Mouse (Mus musculus): ENCODE results near the gene Umod. TPM values are rescaled to one million over a fixed set of nuclear protein-coding genes. Genes with fewer than 3 reads are reported as not detected.

Gene Umod
- polyA plus RNA-seq (2012; fragmentation: generic; extraction: Trizol) = not detected
- long read RNA-seq, experiment 1 = 0 reads
- long read RNA-seq, experiment 2 = 0 reads

GRCm38 (mm10) chr7:119479256-119479655 lies at the start of gene Umod:
Gene Umod, minus strand, starts transcription at chr7:119479282.
- H3K79me2 ChIP-seq (ENCODE audit: control insufficient read depth, insufficient read depth) = no peaks in the 10 kb centered on the region
- no peak within 1 kb of the TSS for H3ac ChIP-seq (ENCODE audit: control insufficient read depth, insufficient read length, low read depth)
- TF ChIP-seq MYOG (IDR thresholded peaks at IDR 0.05; ENCODE audit: control insufficient read depth, extremely low read depth, insufficient read length) = no peak
- TF ChIP-seq FOSL1 (IDR thresholded peaks at IDR 0.05; ENCODE audit: insufficient read depth, low read length, poor library complexity, severe bottlenecking) = no peak
- no peak for TF ChIP-seq MAX (IDR thresholded peaks at IDR 0.05)
- no peak for TF ChIP-seq CEBPB (IDR thresholded peaks at IDR 0.05; ENCODE audit: low read depth)
- TF ChIP-seq CTCF (IDR thresholded peaks at IDR 0.05; ENCODE audit: control insufficient read depth, insufficient read depth, insufficient read length) = no peak
- TF ChIP-seq USF1 (IDR thresholded peaks at IDR 0.05; ENCODE audit: low read depth) = no peak
- TF ChIP-seq MYOD1 (IDR thresholded peaks at IDR 0.05; ENCODE audit: control insufficient read depth, insufficient read length, low read depth) = no peak
- no peaks in the 10 kb centered on the region for H3K79me3 ChIP-seq (ENCODE audit: low read depth)
- no peaks in the 10 kb centered on the region for H3K36me3 ChIP-seq (ENCODE audit: control insufficient read depth, insufficient read depth)
- no peaks in the 10 kb centered on the region for H3K27me3 ChIP-seq (ENCODE audit: control insufficient read depth, insufficient read depth, insufficient read length)
- H3K4me3 ChIP-seq (ENCODE audit: insufficient read depth, poor library complexity, severe bottlenecking) = no peak within 1 kb of the TSS

- Histone ChIP-seq H3K36me3 (ENCODE audit: control insufficient read depth, insufficient read depth) (no peaks in the 10 kb centered on the region), H3K27me3 (ENCODE audit: control insufficient read depth, insufficient read depth, insufficient read length) (no peaks in the 10 kb centered on the region), H3K4me3 (ENCODE audit: insufficient read depth, poor library complexity, severe bottlenecking) (no peak overlapping the region), H3K79me2 (ENCODE audit: control insufficient read depth, insufficient read depth) (no peaks in the 10 kb centered on the region), H3K79me3 (ENCODE audit: low read depth) (no peaks in the 10 kb centered on the region), H3ac (ENCODE audit: control insufficient read depth, insufficient read length, low read depth) (no peak overlapping the region)
- TF ChIP-seq CEBPB (IDR thresholded peaks at IDR 0.05; ENCODE audit: low read depth) = no peak
- no peak for TF ChIP-seq FOSL1 (IDR thresholded peaks at IDR 0.05; ENCODE audit: insufficient read depth, low read length, poor library complexity, severe bottlenecking)
- no peak for TF ChIP-seq MYOG (IDR thresholded peaks at IDR 0.05; ENCODE audit: control insufficient read depth, extremely low read depth, insufficient read length)
- TF ChIP-seq CTCF (IDR thresholded peaks at IDR 0.05; ENCODE audit: control insufficient read depth, insufficient read depth, insufficient read length) = no peak
- TF ChIP-seq MYOD1 (IDR thresholded peaks at IDR 0.05; ENCODE audit: control insufficient read depth, insufficient read length, low read depth) = no peak
- TF ChIP-seq USF1 (IDR thresholded peaks at IDR 0.05; ENCODE audit: low read depth) = no peak
Measured at GRCm38 (mm10) chr7:119528617-119529016, 49.5 kb upstream of the Umod start.

GRCm38 (mm10) chr7:119527548-119527947 lies 48.5 kb upstream of the Umod start:
- Histone ChIP-seq H3K4me3 (ENCODE audit: insufficient read depth, poor library complexity, severe bottlenecking) (no peak overlapping the region), H3K79me3 (ENCODE audit: low read depth) (no peaks in the 10 kb centered on the region), H3K27me3 (ENCODE audit: control insufficient read depth, insufficient read depth, insufficient read length) (no peaks in the 10 kb centered on the region), H3ac (ENCODE audit: control insufficient read depth, insufficient read length, low read depth) (no peak overlapping the region), H3K36me3 (ENCODE audit: control insufficient read depth, insufficient read depth) (no peaks in the 10 kb centered on the region), H3K79me2 (ENCODE audit: control insufficient read depth, insufficient read depth) (no peaks in the 10 kb centered on the region)
- no peak for TF ChIP-seq FOSL1 (IDR thresholded peaks at IDR 0.05; ENCODE audit: insufficient read depth, low read length, poor library complexity, severe bottlenecking)
- TF ChIP-seq MYOG (IDR thresholded peaks at IDR 0.05; ENCODE audit: control insufficient read depth, extremely low read depth, insufficient read length) = no peak
- no peak for TF ChIP-seq CTCF (IDR thresholded peaks at IDR 0.05; ENCODE audit: control insufficient read depth, insufficient read depth, insufficient read length)
- no peak for TF ChIP-seq CEBPB (IDR thresholded peaks at IDR 0.05; ENCODE audit: low read depth)
- no peak for TF ChIP-seq MYOD1 (IDR thresholded peaks at IDR 0.05; ENCODE audit: control insufficient read depth, insufficient read length, low read depth)
- no peak for TF ChIP-seq MAX (IDR thresholded peaks at IDR 0.05)
- TF ChIP-seq USF1 (IDR thresholded peaks at IDR 0.05; ENCODE audit: low read depth) = no peak

GRCm38 (mm10) chr7:119527135-119527534 lies 48.1 kb upstream of the Umod start:
- TF ChIP-seq MYOG (IDR thresholded peaks at IDR 0.05; ENCODE audit: control insufficient read depth, extremely low read depth, insufficient read length) (no peak), FOSL1 (IDR thresholded peaks at IDR 0.05; ENCODE audit: insufficient read depth, low read length, poor library complexity, severe bottlenecking) (no peak), MYOD1 (IDR thresholded peaks at IDR 0.05; ENCODE audit: control insufficient read depth, insufficient read length, low read depth) (no peak), MAX (IDR thresholded peaks at IDR 0.05) (no peak), CTCF (IDR thresholded peaks at IDR 0.05; ENCODE audit: control insufficient read depth, insufficient read depth, insufficient read length) (no peak), USF1 (IDR thresholded peaks at IDR 0.05; ENCODE audit: low read depth) (no peak), CEBPB (IDR thresholded peaks at IDR 0.05; ENCODE audit: low read depth) (no peak)
- Histone ChIP-seq H3K36me3 (ENCODE audit: control insufficient read depth, insufficient read depth) (no peaks in the 10 kb centered on the region), H3ac (ENCODE audit: control insufficient read depth, insufficient read length, low read depth) (no peak overlapping the region), H3K79me2 (ENCODE audit: control insufficient read depth, insufficient read depth) (no peaks in the 10 kb centered on the region), H3K79me3 (ENCODE audit: low read depth) (no peaks in the 10 kb centered on the region), H3K4me3 (ENCODE audit: insufficient read depth, poor library complexity, severe bottlenecking) (no peak overlapping the region), H3K27me3 (ENCODE audit: control insufficient read depth, insufficient read depth, insufficient read length) (no peaks in the 10 kb centered on the region)

GRCm38 (mm10) chr7:119526486-119526885 lies 47.4 kb upstream of the Umod start:
- Histone ChIP-seq H3K79me3 (ENCODE audit: low read depth) (no peaks in the 10 kb centered on the region), H3K79me2 (ENCODE audit: control insufficient read depth, insufficient read depth) (no peaks in the 10 kb centered on the region), H3K36me3 (ENCODE audit: control insufficient read depth, insufficient read depth) (no peaks in the 10 kb centered on the region), H3K4me3 (ENCODE audit: insufficient read depth, poor library complexity, severe bottlenecking) (no peak overlapping the region), H3ac (ENCODE audit: control insufficient read depth, insufficient read length, low read depth) (no peak overlapping the region), H3K27me3 (ENCODE audit: control insufficient read depth, insufficient read depth, insufficient read length) (no peaks in the 10 kb centered on the region)
- TF ChIP-seq FOSL1 (IDR thresholded peaks at IDR 0.05; ENCODE audit: insufficient read depth, low read length, poor library complexity, severe bottlenecking) (no peak), USF1 (IDR thresholded peaks at IDR 0.05; ENCODE audit: low read depth) (no peak), MAX (IDR thresholded peaks at IDR 0.05) (no peak), MYOG (IDR thresholded peaks at IDR 0.05; ENCODE audit: control insufficient read depth, extremely low read depth, insufficient read length) (no peak), MYOD1 (IDR thresholded peaks at IDR 0.05; ENCODE audit: control insufficient read depth, insufficient read length, low read depth) (no peak)

GRCm38 (mm10) chr7:119525881-119526281 lies 46.8 kb upstream of the Umod start:
- Histone ChIP-seq H3K79me3 (ENCODE audit: low read depth) (no peaks in the 10 kb centered on the region), H3K79me2 (ENCODE audit: control insufficient read depth, insufficient read depth) (no peaks in the 10 kb centered on the region), H3K27me3 (ENCODE audit: control insufficient read depth, insufficient read depth, insufficient read length) (no peaks in the 10 kb centered on the region), H3K36me3 (ENCODE audit: control insufficient read depth, insufficient read depth) (no peaks in the 10 kb centered on the region), H3K4me3 (ENCODE audit: insufficient read depth, poor library complexity, severe bottlenecking) (no peak overlapping the region), H3ac (ENCODE audit: control insufficient read depth, insufficient read length, low read depth) (no peak overlapping the region)
- TF ChIP-seq MYOG (IDR thresholded peaks at IDR 0.05; ENCODE audit: control insufficient read depth, extremely low read depth, insufficient read length) (no peak), FOSL1 (IDR thresholded peaks at IDR 0.05; ENCODE audit: insufficient read depth, low read length, poor library complexity, severe bottlenecking) (no peak), CTCF (IDR thresholded peaks at IDR 0.05; ENCODE audit: control insufficient read depth, insufficient read depth, insufficient read length) (no peak), MAX (IDR thresholded peaks at IDR 0.05) (no peak), USF1 (IDR thresholded peaks at IDR 0.05; ENCODE audit: low read depth) (no peak), MYOD1 (IDR thresholded peaks at IDR 0.05; ENCODE audit: control insufficient read depth, insufficient read length, low read depth) (no peak), CEBPB (IDR thresholded peaks at IDR 0.05; ENCODE audit: low read depth) (no peak)
